18 mouse cellular contexts compared by ENCODE assay signal in genomic region chr4:149648031-149648805, GRCm38 (mm10). TPM values are rescaled to one million over a fixed set of nuclear protein-coding genes. Genes with fewer than 3 reads are reported as not detected.
DNase-seq lines count a peak whose midpoint lies in the region; ATAC-seq and TF ChIP-seq lines count a peak whose summit lies in the region.
"Had no signal": no experiment of that assay in that cellular context is flagged by ENCODE, and none has a peak within 500 bp of the region (broad histone marks: within the 10 kb centered on the region; RNA-seq: fewer than 3 reads in every experiment).

No protein-coding gene starts in this region.

- no peak overlapping the region for H3K4me2 ChIP-seq in liver, embryonic 13.5 days
- H3K4me2 ChIP-seq in midbrain, embryonic 16.5 days (ENCODE audit: low read length), result no peak overlapping the region
- no peak overlapping the region for H3K4me2 ChIP-seq in forebrain, embryonic 13.5 days
- H3K4me2 ChIP-seq: limb, embryonic 13.5 days; midbrain, embryonic 15.5 days had no signal

- peak overlapping the region; percentile 10; the same call in 1 of the 2 replicates for H3K27ac ChIP-seq in cortical plate, adult 2 months (ENCODE audit: insufficient read depth, low read length)
- peak overlapping the region; percentile 37; the same call in 1 of the 2 replicates for H3K27ac ChIP-seq in liver, embryonic 13.5 days
- H3K27ac ChIP-seq in midbrain, embryonic 16.5 days (ENCODE audit: low read length), result no peak overlapping the region
- no peak overlapping the region for H3K27ac ChIP-seq in forebrain, embryonic 13.5 days
- H3K27ac ChIP-seq: limb, embryonic 13.5 days; midbrain, embryonic 15.5 days; stomach, postnatal 0 days had no signal

- no peak overlapping the region for H3K4me3 ChIP-seq in cortical plate, adult 2 months (ENCODE audit: insufficient read depth, low read length)
- H3K4me3 ChIP-seq in liver, embryonic 13.5 days (replicated peaks), result no peak overlapping the region
- no peak overlapping the region for H3K4me3 ChIP-seq in midbrain, embryonic 16.5 days (ENCODE audit: low read depth, low read length)
- H3K4me3 ChIP-seq in forebrain, embryonic 13.5 days, result no peak overlapping the region
- H3K4me3 ChIP-seq: limb, embryonic 13.5 days; midbrain, embryonic 15.5 days had no signal

- no peaks in the 10 kb centered on the region for H3K9me3 ChIP-seq in liver, embryonic 13.5 days (replicated peaks)
- no peaks in the 10 kb centered on the region for H3K9me3 ChIP-seq in midbrain, embryonic 16.5 days (replicated peaks; ENCODE audit: control insufficient read depth, low read length, poor library complexity, severe bottlenecking)
- H3K9me3 ChIP-seq in forebrain, embryonic 13.5 days (replicated peaks), result no peaks in the 10 kb centered on the region
- H3K9me3 ChIP-seq: limb, embryonic 13.5 days; midbrain, embryonic 15.5 days had no signal

- no peak for TF ChIP-seq CTCF in cortical plate, adult 2 months (IDR thresholded peaks at IDR 0.05; ENCODE audit: extremely low read depth, insufficient read depth, low read length)

- ATAC-seq in liver, embryonic 13.5 days (ENCODE audit: low read depth), result peak; percentile 30
- ATAC-seq in midbrain, embryonic 16.5 days, result no peak
- no peak for ATAC-seq in forebrain, embryonic 13.5 days
- ATAC-seq: forebrain, embryonic 14.5 days; midbrain, embryonic 15.5 days had no signal

- H3K36me3 ChIP-seq in liver, embryonic 13.5 days, result peaks cover 21% of the 10 kb centered on the region
- peaks cover 57% of the 10 kb centered on the region for H3K36me3 ChIP-seq in midbrain, embryonic 16.5 days (ENCODE audit: control insufficient read depth, insufficient read depth, low read length)
- H3K36me3 ChIP-seq in forebrain, embryonic 13.5 days (ENCODE audit: poor library complexity, severe bottlenecking), result peaks cover 93% of the 10 kb centered on the region

- no peaks in the 10 kb centered on the region for H3K4me1 ChIP-seq in cortical plate, adult 2 months (ENCODE audit: control insufficient read depth, insufficient read depth, low read length)
- peaks cover 18% of the 10 kb centered on the region for H3K4me1 ChIP-seq in liver, embryonic 13.5 days (replicated peaks)
- H3K4me1 ChIP-seq in midbrain, embryonic 16.5 days (ENCODE audit: control insufficient read depth, insufficient read depth, low read length), result no peaks in the 10 kb centered on the region
- H3K4me1 ChIP-seq in forebrain, embryonic 13.5 days, result no peaks in the 10 kb centered on the region
- H3K4me1 ChIP-seq: limb, embryonic 13.5 days; midbrain, embryonic 15.5 days had no signal

- H3K9ac ChIP-seq in liver, embryonic 13.5 days, result no peak overlapping the region
- no peak overlapping the region for H3K9ac ChIP-seq in midbrain, embryonic 16.5 days (ENCODE audit: low read depth, low read length)
- no peak overlapping the region for H3K9ac ChIP-seq in forebrain, embryonic 13.5 days
- H3K9ac ChIP-seq: limb, embryonic 13.5 days; midbrain, embryonic 15.5 days had no signal

- no peaks in the 10 kb centered on the region for H3K27me3 ChIP-seq in liver, embryonic 13.5 days
- H3K27me3 ChIP-seq in midbrain, embryonic 16.5 days (ENCODE audit: control insufficient read depth, insufficient read depth, low read depth, low read length), result no peaks in the 10 kb centered on the region
- H3K27me3 ChIP-seq in forebrain, embryonic 13.5 days, result no peaks in the 10 kb centered on the region
- H3K27me3 ChIP-seq: limb, embryonic 13.5 days; midbrain, embryonic 15.5 days had no signal

- no peak for TF ChIP-seq POLR2A in cortical plate, adult 2 months (IDR thresholded peaks at IDR 0.05; ENCODE audit: extremely low read depth, insufficient read depth, low read length)

- 48% methylated on average over 20 of the region's 20 CpGs for WGBS in liver, embryonic 13.5 days (ENCODE audit: insufficient replicate concordance)
- WGBS in midbrain, embryonic 16.5 days, result 87% methylated on average over 20 of the region's 20 CpGs
- 92% methylated on average over 20 of the region's 20 CpGs for WGBS in forebrain, embryonic 13.5 days

- peak; percentile 71 for DNase-seq in layer of hippocampus, adult 11-12 months (ENCODE audit: low spot score)
- no peak for DNase-seq in layer of hippocampus, postnatal 25 days (ENCODE audit: extremely low spot score in 1 of 2, low spot score in 1 of 2)
- DNase-seq in CD4-positive helper T cell, adult 2 months (ENCODE audit: low read depth, low spot score), result peak; percentile 53
- no peak for DNase-seq in liver, embryonic 13.5 days
- DNase-seq in urinary bladder, postnatal 14 days (ENCODE audit: low spot score), result no peak
- DNase-seq: adrenal gland, postnatal 14 days; B cell, adult 2 months; cerebellum, adult 18-20 months; gastrocnemius, postnatal 36 days; kidney, postnatal 14 days; lung, postnatal 14 days had no signal

RNA-seq across cellular contexts. Expression of gene Pik3cd, which starts 54.2 kb away (rescaled TPM):
- 10 to 100 TPM; 22.9 to 25.2 TPM for total RNA-seq in layer of hippocampus, postnatal 25 days (2021)
- 13.2 and 15.7 TPM in 2 replicates for polyA plus RNA-seq in cortical plate, adult 2 months (2012; rRNA removed)
- polyA plus RNA-seq in liver, embryonic 13.5 days (2015; fragmentation: Nextera tagmentation; extraction: Ambion mirVana), result 5.6 and 6.4 TPM in 2 replicates
- polyA plus RNA-seq in midbrain, embryonic 16.5 days (2015; fragmentation: Nextera tagmentation; extraction: Ambion mirVana), result 13.9 and 15.7 TPM in 2 replicates
- 8.0 and 9.0 TPM in 2 replicates for polyA plus RNA-seq in forebrain, embryonic 13.5 days (2015; fragmentation: Nextera tagmentation; extraction: Ambion mirVana)

Comparison
In these comparisons a context has a peak if more than half of its experiments do, and no peak if none do; other contexts are left out.
1. DNase-seq: peak in layer of hippocampus, adult 11-12 months (single experiment) and CD4-positive helper T cell, adult 2 months (single experiment); none in layer of hippocampus, postnatal 25 days (0 of 2), liver, embryonic 13.5 days (single experiment) and urinary bladder, postnatal 14 days (single experiment).
2. H3K27ac ChIP-seq: peak in cortical plate, adult 2 months (single experiment) and liver, embryonic 13.5 days (single experiment); none in midbrain, embryonic 16.5 days (single experiment) and forebrain, embryonic 13.5 days (single experiment).